Mouse (Mus musculus) hindbrain, postnatal 0 days (tissue): ENCODE data around the gene Mmp17. TPM values are rescaled to one million over a fixed set of nuclear protein-coding genes. Genes with fewer than 3 reads are reported as not detected.

Source experiments
- ATAC-seq: fragments of 200-750 bp; cut with Nextera tagmentation; 2 replicates; pipeline ENCODE4 v1.8.0; 2017; ENCODE audit warnings: mild to moderate bottlenecking, moderate TSS enrichment, moderate library complexity
- DNase-seq: peaks from one replicate; pipeline ENCODE4 v3.0.0-alpha.2; 2015; ENCODE audit warnings: low spot score
- H3K27ac ChIP-seq: fragments of 300-500 bp; sonication (generic); 2 replicates; pipeline ENCODE4 v1.5.1; 2014; ENCODE audit warnings: mild to moderate bottlenecking
- H3K27me3 ChIP-seq: fragments of 300-500 bp; sonication (generic); 2 replicates; pipeline ENCODE4 v1.6.1; 2014; ENCODE audit warnings: low read length, mixed read lengths; ENCODE audit not compliant: insufficient read depth
- H3K36me3 ChIP-seq: fragments of 300-500 bp; sonication (generic); 2 replicates; pipeline ENCODE4 v1.6.1; 2014; ENCODE audit warnings: low read length, mixed read lengths; ENCODE audit not compliant: insufficient read depth
- H3K4me1 ChIP-seq: fragments of 300-500 bp; sonication (generic); 2 replicates; pipeline ENCODE4 v1.6.1; 2014; ENCODE audit warnings: antibody characterized with exemption, low read length, mixed read lengths; ENCODE audit not compliant: insufficient read depth
- H3K4me2 ChIP-seq: fragments of 300-500 bp; sonication (generic); 2 replicates; pipeline ENCODE4 v1.6.1; 2014; ENCODE audit warnings: low read depth, mild to moderate bottlenecking, low read length, moderate library complexity, mixed read lengths
- H3K4me3 ChIP-seq: fragments of 300-500 bp; sonication (generic); 2 replicates; pipeline ENCODE4 v1.5.1; 2014; ENCODE audit warnings: low read length
- H3K9ac ChIP-seq: fragments of 300-500 bp; sonication (generic); replicated peaks from 2 replicates; pipeline ENCODE4 v1.6.1; 2014; ENCODE audit warnings: mild to moderate bottlenecking, low read length, moderate library complexity, mixed read lengths
- H3K9me3 ChIP-seq: fragments of 300-500 bp; sonication (generic); 2 replicates; pipeline ENCODE4 v1.6.1; 2016; ENCODE audit warnings: low read length, mixed read lengths
- CTCF ChIP-seq: IDR thresholded peaks from 2 replicates; pipeline ENCODE4 v1.5.1; 2016; ENCODE audit warnings: antibody characterized with exemption, control low read depth, low read depth
- WGBS: fragments of 180-500 bp; shearing (Covaris S2); extraction: QIAGEN DNeasy Blood & Tissue Kit; methylation state at CpG from one replicate; pipeline ENCODE4 v1.1.7; 2014; 5-methylcytosine and 5-hydroxymethylcytosine counted together
- polyA plus RNA-seq: library from polyadenylated mRNA; unstranded; fragments of >200 nt; fragmentation: Nextera tagmentation; extraction: Ambion mirVana; gene quantifications from 2 replicates; pipeline ENCODE4 v1.2.1, GENCODE M21; 2015
- total RNA-seq: library from RNA; depleted of rRNA; stranded (reverse); fragments of >200 nt; gene quantifications from 2 replicates; pipeline ENCODE4 v1.2.3, GENCODE M21; 2014

Mmp17 gene
- total and polyA plus RNA-seq, 2 experiments from 2014 or later: 7.4 to 24.0 TPM

DNA sequence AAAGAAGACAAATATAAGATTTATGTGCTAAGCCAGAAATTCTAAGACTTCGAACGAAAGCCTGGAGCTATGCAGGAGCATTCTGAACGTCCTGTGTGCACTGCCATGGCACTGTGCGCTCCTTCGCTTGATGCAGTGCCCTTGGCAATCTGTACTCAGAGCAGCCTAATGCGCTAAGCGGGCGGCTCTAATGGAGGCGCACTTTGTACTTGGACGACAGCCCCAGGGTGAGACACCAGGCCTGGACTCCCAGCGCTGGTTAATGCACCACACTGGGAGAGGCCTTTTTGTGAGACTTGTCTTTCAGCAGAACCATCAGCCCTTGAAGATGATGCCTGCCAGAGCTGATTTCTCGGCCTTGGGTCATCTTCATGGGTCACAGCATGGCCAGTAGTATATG is 34.3 kb upstream of the Mmp17 start:
- Histone ChIP-seq H3K4me3 (no peak overlapping the region), H3K36me3 (peaks cover 80% of the 10 kb centered on the region), H3K27ac (no peak overlapping the region), H3K9me3 (no peaks in the 10 kb centered on the region), H3K4me1 (no peaks in the 10 kb centered on the region), H3K4me2 (no peak overlapping the region), H3K9ac (no peak overlapping the region), H3K27me3 (no peaks in the 10 kb centered on the region)
- no peak for ATAC-seq
- no peak for TF ChIP-seq CTCF
- no peak for DNase-seq
- 87% methylated on average over 12 of the region's 12 CpGs for WGBS

GRCm38 (mm10) chr5:129550790-129551189 is 33.2 kb upstream of the Mmp17 start:
- no peak for TF ChIP-seq CTCF

GRCm38 (mm10) chr5:129551991-129552390 is 32.0 kb upstream of the Mmp17 start:
- Histone ChIP-seq H3K4me3 (no peak overlapping the region), H3K27ac (no peak overlapping the region), H3K4me2 (no peak overlapping the region), H3K9me3 (no peaks in the 10 kb centered on the region), H3K9ac (no peak overlapping the region), H3K36me3 (peaks cover 89% of the 10 kb centered on the region), H3K27me3 (no peaks in the 10 kb centered on the region), H3K4me1 (no peaks in the 10 kb centered on the region)
- no peak for TF ChIP-seq CTCF
- 90% methylated on average over 2 of the region's 2 CpGs for WGBS
- no peak for DNase-seq
- ATAC-seq: no peak

More at GRCm38 (mm10) chr5:129550790-129551189, 33.2 kb upstream of the Mmp17 start:
- no peak overlapping the region for H3K9ac ChIP-seq
- ATAC-seq (no peak), DNase-seq (no peak)
- H3K9me3 ChIP-seq: no peaks in the 10 kb centered on the region
- H3K36me3 ChIP-seq: peaks cover 85% of the 10 kb centered on the region
- no peaks in the 10 kb centered on the region for H3K4me1 ChIP-seq
- H3K4me3 ChIP-seq: no peak overlapping the region
- H3K27ac ChIP-seq: no peak overlapping the region
- no peak overlapping the region for H3K4me2 ChIP-seq
- 94% methylated on average over 6 of the region's 6 CpGs for WGBS
- H3K27me3 ChIP-seq: no peaks in the 10 kb centered on the region

DNA sequence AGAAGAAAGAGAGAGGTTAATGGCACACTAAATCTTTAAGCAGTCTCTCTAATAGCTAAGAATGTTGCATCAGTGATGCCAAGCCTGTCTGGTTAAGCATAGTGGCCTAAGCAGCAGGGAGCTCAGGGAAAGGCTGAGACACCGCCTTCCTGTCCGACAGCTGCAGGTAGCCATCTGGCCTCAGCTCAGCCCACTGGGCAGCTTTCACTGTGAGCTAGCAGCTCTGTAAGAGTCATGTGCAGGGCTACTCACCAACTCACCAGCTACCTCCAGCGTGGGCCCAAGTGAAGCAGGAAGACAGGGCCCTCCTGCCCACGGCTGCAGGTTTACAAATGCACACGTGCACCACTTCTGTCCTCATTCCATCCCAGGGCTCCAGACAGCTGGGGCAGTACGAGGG is 30.3 kb upstream of the Mmp17 start:
- Histone ChIP-seq H3K9ac (no peak overlapping the region), H3K36me3 (peaks cover 84% of the 10 kb centered on the region), H3K9me3 (no peaks in the 10 kb centered on the region), H3K27ac (no peak overlapping the region), H3K4me2 (no peak overlapping the region), H3K27me3 (no peaks in the 10 kb centered on the region), H3K4me3 (no peak overlapping the region), H3K4me1 (no peaks in the 10 kb centered on the region)
- 80% methylated on average over 6 of the region's 6 CpGs for WGBS
- TF ChIP-seq CTCF: no peak
- DNase-seq: no peak
- ATAC-seq: no peak

- H3K36me3 ChIP-seq: peaks cover 67% of the 10 kb centered on the region
- H3K9me3 ChIP-seq: no peaks in the 10 kb centered on the region
- DNase-seq (no peak), ATAC-seq (no peak)
- H3K9ac ChIP-seq: no peak overlapping the region
- no peak for TF ChIP-seq CTCF
- H3K27ac ChIP-seq: no peak overlapping the region
- 84% methylated on average over 5 of the region's 5 CpGs for WGBS
- H3K4me2 ChIP-seq: no peak overlapping the region
- H3K4me3 ChIP-seq: no peak overlapping the region
- no peaks in the 10 kb centered on the region for H3K27me3 ChIP-seq
- no peaks in the 10 kb centered on the region for H3K4me1 ChIP-seq
Observed at GRCm38 (mm10) chr5:129558591-129558990, 25.4 kb upstream of the Mmp17 start.

DNA sequence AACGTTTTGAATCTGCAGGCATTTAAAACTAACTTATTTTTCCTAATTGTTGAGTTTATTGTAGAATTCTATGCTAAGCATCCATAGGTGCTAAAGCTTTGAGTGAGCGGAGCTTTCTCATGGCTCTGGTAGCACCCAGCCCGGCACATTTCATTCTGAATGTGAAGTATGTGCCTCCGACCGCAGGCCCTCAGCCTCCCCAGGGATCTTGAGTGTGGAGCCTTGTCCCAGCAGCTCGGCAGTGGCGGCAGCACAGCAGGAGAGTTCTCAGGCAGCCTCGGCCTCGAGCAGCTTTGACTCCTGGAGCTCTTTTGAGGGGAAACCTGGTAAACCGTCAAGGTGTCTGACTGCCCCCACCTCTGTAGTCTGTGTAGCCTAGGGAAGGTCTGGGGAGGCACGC is 24.7 kb upstream of the Mmp17 start:
- 61% methylated on average over 11 of the region's 11 CpGs for WGBS
- DNase-seq (no peak), ATAC-seq (no peak)
- TF ChIP-seq CTCF: no peak
- no peaks in the 10 kb centered on the region for H3K9me3 ChIP-seq
- no peak overlapping the region for H3K9ac ChIP-seq
- H3K27me3 ChIP-seq: no peaks in the 10 kb centered on the region
- H3K4me1 ChIP-seq: no peaks in the 10 kb centered on the region
- H3K4me2 ChIP-seq: no peak overlapping the region
- no peak overlapping the region for H3K27ac ChIP-seq
- no peak overlapping the region for H3K4me3 ChIP-seq
- H3K36me3 ChIP-seq: peaks cover 69% of the 10 kb centered on the region

GRCm38 (mm10) chr5:129562342-129562741 is 21.6 kb upstream of the Mmp17 start:
- Histone ChIP-seq H3K4me1 (no peaks in the 10 kb centered on the region), H3K4me3 (no peak overlapping the region), H3K36me3 (peaks cover 53% of the 10 kb centered on the region), H3K27ac (no peak overlapping the region), H3K9me3 (no peaks in the 10 kb centered on the region), H3K27me3 (no peaks in the 10 kb centered on the region), H3K9ac (no peak overlapping the region), H3K4me2 (no peak overlapping the region)
- DNase-seq: no peak
- 89% methylated on average over 8 of the region's 8 CpGs for WGBS
- ATAC-seq: no peak
- TF ChIP-seq CTCF: no peak
